Mouse (Mus musculus) liver, adult 10 weeks (tissue): Measurements from ENCODE around the gene Olfr978. TPM values are rescaled to one million over a fixed set of nuclear protein-coding genes. Genes with fewer than 3 reads are reported as not detected.

Experiments
- polyA plus RNA-seq: library from polyadenylated mRNA; stranded (reverse); fragments of 350-450 nt; fragmentation: Illumina TruSeq; extraction: RNeasy Lipid Tissue Mini Kit (QIAGEN cat#74804); gene quantifications from one replicate; pipeline ENCODE4 v1.2.3, GENCODE M21; 2014; ENCODE audit warnings: low read depth, low replicate concordance

Olfr978 gene
- polyA plus RNA-seq, result not detected

DNA sequence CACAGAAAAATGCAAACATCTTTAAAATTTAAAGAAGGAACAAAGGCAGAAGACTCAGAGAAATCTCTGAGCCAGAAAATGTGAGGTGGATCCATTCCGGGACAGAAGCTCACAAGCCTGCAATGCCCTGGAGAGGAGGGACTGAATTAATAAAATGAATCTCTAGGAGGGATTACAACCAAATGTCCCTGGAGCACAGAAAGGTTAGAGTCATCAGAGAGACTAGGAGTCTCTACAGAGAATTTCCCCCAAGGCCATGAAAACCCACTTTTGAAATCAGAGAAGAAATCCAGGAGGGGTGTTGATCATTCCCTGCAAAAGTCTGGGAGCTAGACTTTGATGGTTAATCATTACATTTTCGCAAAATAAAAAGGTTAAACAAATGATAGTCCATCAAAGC is at the start of gene Olfr978:
Gene Olfr978, plus strand, starts transcription at position 301 of the 400 bp plus-strand sequence.

DNA sequence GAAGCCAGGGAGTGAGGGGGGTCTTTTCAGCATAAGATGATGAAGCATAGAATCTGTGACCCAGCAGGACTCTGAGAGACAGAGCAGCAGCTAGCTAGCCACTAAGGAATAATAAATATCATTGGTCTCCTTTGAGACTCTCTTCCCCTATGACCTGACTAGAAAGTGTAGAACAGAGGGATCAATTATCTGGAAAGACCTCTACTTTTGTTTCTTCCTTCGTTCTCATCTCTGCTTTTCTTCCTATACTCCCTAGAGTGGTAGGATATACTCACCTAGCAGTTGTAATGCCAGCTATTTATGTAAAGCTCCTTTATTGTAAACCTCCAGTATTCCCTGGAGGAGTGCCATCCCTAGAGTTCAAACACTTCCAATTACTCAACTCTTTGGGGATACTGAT is 40.0 kb upstream of the Olfr978 start, which contains the start of gene Olfr975:
Gene Olfr975, minus strand, starts transcription at position 101 of the 400 bp plus-strand sequence.

GRCm38 (mm10) chr9:39961033-39961432 is 30.9 kb upstream of the Olfr978 start, which contains the start of gene Olfr976:
Gene Olfr976, minus strand, starts transcription at chr9:39961133.

DNA sequence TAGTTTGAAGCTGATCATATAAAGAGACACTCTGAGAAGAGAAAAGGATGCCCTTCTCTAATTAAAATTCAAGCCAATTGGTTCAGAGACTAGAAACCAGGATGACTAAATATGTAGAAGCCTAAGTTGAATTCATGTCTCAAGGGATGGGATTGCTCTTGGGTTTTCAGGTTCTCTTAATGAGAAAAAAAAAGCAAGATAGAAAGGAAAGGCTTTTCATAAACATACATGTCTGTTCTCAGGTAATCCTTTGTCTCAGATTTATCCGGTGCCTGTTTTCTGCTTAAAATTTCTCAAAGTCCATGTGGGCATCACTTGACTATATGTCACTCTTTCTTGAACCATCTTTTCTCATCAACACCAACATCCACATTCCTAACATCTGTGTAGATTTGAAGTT is 11.5 kb downstream of the Olfr978 start, which contains the start of gene Olfr979:
Gene Olfr979, minus strand, starts transcription at position 101 of the 400 bp plus-strand sequence.

DNA sequence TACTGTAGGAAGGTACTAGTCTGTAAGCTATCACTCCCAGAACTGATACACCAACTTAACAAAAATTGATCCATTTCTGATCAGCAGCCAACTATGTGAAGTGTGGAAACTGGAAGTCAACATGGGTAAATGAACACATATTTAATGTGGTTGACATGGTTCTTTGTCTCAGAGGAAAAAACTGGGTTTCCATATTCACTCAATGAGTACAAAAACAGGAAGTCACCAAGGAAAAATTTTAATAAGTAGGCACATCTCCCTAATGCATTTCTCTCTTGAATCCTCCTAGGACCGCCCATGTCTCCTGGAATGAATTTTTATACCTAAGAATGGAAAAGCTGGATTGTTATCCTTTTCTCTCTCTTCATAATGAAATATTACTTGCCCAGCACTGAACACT is 17.6 kb downstream of the Olfr978 start, which contains the start of gene Olfr980:
Gene Olfr980, minus strand, starts transcription at position 101 of the 400 bp plus-strand sequence.

GRCm38 (mm10) chr9:40021164-40021563 is 29.3 kb downstream of the Olfr978 start, which contains the start of gene Olfr981:
Gene Olfr981, plus strand, starts transcription at chr9:40021464.

Other genes with a start within 250 kb of the Olfr978 start
- not detected for gene Olfr967, start 245.9 kb upstream of the Olfr978 start, polyA plus RNA-seq
- not detected for gene Olfr968, start 208.9 kb upstream of the Olfr978 start, polyA plus RNA-seq
- gene Olfr969, start 201.2 kb upstream of the Olfr978 start, polyA plus RNA-seq, result not detected
- not detected for gene Olfr970, start 183.3 kb upstream of the Olfr978 start, polyA plus RNA-seq
- not detected for gene Olfr971, start 155.2 kb upstream of the Olfr978 start, polyA plus RNA-seq
- gene Olfr972, start 125.7 kb upstream of the Olfr978 start, polyA plus RNA-seq, result not detected
- gene Olfr229, start 84.8 kb upstream of the Olfr978 start, polyA plus RNA-seq, result not detected
- not detected for gene Olfr974, start 54.6 kb upstream of the Olfr978 start, polyA plus RNA-seq
- not detected for gene Olfr975, start 40.1 kb upstream of the Olfr978 start, polyA plus RNA-seq
- not detected for gene Olfr976, start 31.0 kb upstream of the Olfr978 start, polyA plus RNA-seq
- not detected for gene Olfr979, start 11.4 kb downstream of the Olfr978 start, polyA plus RNA-seq
- not detected for gene Olfr980, start 17.5 kb downstream of the Olfr978 start, polyA plus RNA-seq
- gene Olfr981, start 29.4 kb downstream of the Olfr978 start, polyA plus RNA-seq, result not detected
- gene Olfr982, start 81.7 kb downstream of the Olfr978 start, polyA plus RNA-seq, result not detected
- gene Olfr983, start 101.5 kb downstream of the Olfr978 start, polyA plus RNA-seq, result not detected
- not detected for gene Olfr984, start 122.1 kb downstream of the Olfr978 start, polyA plus RNA-seq
- gene Olfr985, start 138.1 kb downstream of the Olfr978 start, polyA plus RNA-seq, result not detected
- not detected for gene Tmem225, start 156.0 kb downstream of the Olfr978 start, polyA plus RNA-seq
- gene Olfr986, start 188.8 kb downstream of the Olfr978 start, polyA plus RNA-seq, result not detected
- 0.74 TPM for gene Zfp202, start 200.2 kb downstream of the Olfr978 start, polyA plus RNA-seq